Mouse (Mus musculus) lung, embryonic 15.5 days (tissue): ENCODE measurements around the gene Hic2. TPM values are rescaled to one million over a fixed set of nuclear protein-coding genes. Genes with fewer than 3 reads are reported as not detected.
A peak's percentile ranks its signal among the peaks of the same experiment; 100 is the strongest.

Source experiments
- ATAC-seq: fragments of 200-750 bp; cut with Nextera tagmentation; 2 replicates; pipeline ENCODE4 v1.8.0; 2017; ENCODE audit warnings: moderate number of reproducible peaks, borderline replicate concordance; ENCODE audit not compliant: low FRiP score, low TSS enrichment; ENCODE audit errors: extremely low read depth
- H3K27ac ChIP-seq: fragments of 300-500 bp; sonication (generic); 2 replicates; pipeline ENCODE4 v1.5.1; 2015; ENCODE audit warnings: moderate library complexity, mild to moderate bottlenecking, inconsistent platforms
- H3K27me3 ChIP-seq: fragments of 300-500 bp; sonication (generic); 2 replicates; pipeline ENCODE4 v1.6.1; 2015; ENCODE audit warnings: inconsistent platforms
- H3K36me3 ChIP-seq: fragments of 300-500 bp; sonication (generic); 2 replicates; pipeline ENCODE4 v1.6.1; 2015; ENCODE audit warnings: inconsistent platforms
- H3K4me1 ChIP-seq: fragments of 300-500 bp; sonication (generic); 2 replicates; pipeline ENCODE4 v1.6.1; 2015; ENCODE audit warnings: inconsistent platforms
- H3K4me2 ChIP-seq: fragments of 300-500 bp; sonication (generic); 2 replicates; pipeline ENCODE4 v1.6.1; 2015; ENCODE audit warnings: inconsistent platforms, mild to moderate bottlenecking, moderate library complexity
- H3K4me3 ChIP-seq: fragments of 300-500 bp; sonication (generic); 2 replicates; pipeline ENCODE4 v1.5.1; 2015; ENCODE audit warnings: mild to moderate bottlenecking, inconsistent platforms
- H3K9ac ChIP-seq: fragments of 300-500 bp; sonication (generic); 2 replicates; pipeline ENCODE4 v1.6.1; 2015; ENCODE audit warnings: inconsistent platforms
- H3K9me3 ChIP-seq: fragments of 300-500 bp; sonication (generic); 2 replicates; pipeline ENCODE4 v1.6.1; 2016; ENCODE audit warnings: inconsistent platforms
- WGBS: fragments of 180-500 bp; shearing (Covaris S2); methylation state at CpG from one replicate; pipeline ENCODE4 v1.1.7; 2015; 5-methylcytosine and 5-hydroxymethylcytosine counted together
- polyA plus RNA-seq: library from polyadenylated mRNA; unstranded; fragments of >200 nt; fragmentation: Nextera tagmentation; extraction: Ambion mirVana; gene quantifications from 2 replicates; pipeline ENCODE4 v1.2.1, GENCODE M21; 2015

Gene Hic2
- polyA plus RNA-seq, 1 experiment from 2014 or later: 4.3 TPM

GRCm38 (mm10) chr16:17239409-17239808 lies 6.0 kb downstream of the Hic2 start:
- 53% methylated on average over 2 of the region's 2 CpGs for WGBS
- no peak for ATAC-seq
- Histone ChIP-seq H3K27me3 (no peaks in the 10 kb centered on the region), H3K4me2 (no peak overlapping the region), H3K4me1 (peaks cover 64% of the 10 kb centered on the region), H3K9me3 (no peaks in the 10 kb centered on the region), H3K27ac (no peak overlapping the region), H3K9ac (no peak overlapping the region), H3K36me3 (no peaks in the 10 kb centered on the region), H3K4me3 (no peak overlapping the region)

GRCm38 (mm10) chr16:17243731-17244130 lies 10.4 kb downstream of the Hic2 start:
- Histone ChIP-seq H3K36me3 (no peaks in the 10 kb centered on the region), H3K9me3 (no peaks in the 10 kb centered on the region), H3K27me3 (no peaks in the 10 kb centered on the region), H3K9ac (no peak overlapping the region), H3K27ac (peak overlapping the region; percentile 39), H3K4me3 (no peak overlapping the region), H3K4me2 (no peak overlapping the region), H3K4me1 (peaks cover 51% of the 10 kb centered on the region)
- 13% methylated on average over 1 of the region's 1 CpGs for WGBS
- no peak for ATAC-seq

GRCm38 (mm10) chr16:17244996-17245395 lies 11.6 kb downstream of the Hic2 start:
- Histone ChIP-seq H3K4me1 (peaks cover 49% of the 10 kb centered on the region), H3K36me3 (no peaks in the 10 kb centered on the region), H3K9ac (no peak overlapping the region), H3K9me3 (no peaks in the 10 kb centered on the region), H3K27me3 (no peaks in the 10 kb centered on the region), H3K27ac (no peak overlapping the region), H3K4me3 (no peak overlapping the region), H3K4me2 (no peak overlapping the region)
- WGBS: 66% methylated on average over 1 of the region's 1 CpGs
- ATAC-seq: no peak

GRCm38 (mm10) chr16:17247727-17248126 lies 14.4 kb downstream of the Hic2 start:
- Histone ChIP-seq H3K36me3 (no peaks in the 10 kb centered on the region), H3K27ac (peak overlapping the region; percentile 76), H3K4me1 (peaks cover 61% of the 10 kb centered on the region), H3K4me3 (no peak overlapping the region), H3K9ac (no peak overlapping the region), H3K27me3 (no peaks in the 10 kb centered on the region), H3K4me2 (no peak overlapping the region), H3K9me3 (no peaks in the 10 kb centered on the region)
- 38% methylated on average over 4 of the region's 4 CpGs for WGBS
- ATAC-seq: peak; percentile 64

GRCm38 (mm10) chr16:17249135-17249534 lies 15.8 kb downstream of the Hic2 start:
- Histone ChIP-seq H3K9ac (no peak overlapping the region), H3K27me3 (no peaks in the 10 kb centered on the region), H3K27ac (no peak overlapping the region), H3K9me3 (no peaks in the 10 kb centered on the region), H3K4me3 (no peak overlapping the region), H3K4me1 (peaks cover 67% of the 10 kb centered on the region), H3K4me2 (no peak overlapping the region), H3K36me3 (no peaks in the 10 kb centered on the region)
- no peak for ATAC-seq
- 31% methylated on average over 6 of the region's 6 CpGs for WGBS

- no peaks in the 10 kb centered on the region for H3K9me3 ChIP-seq
- peak; percentile 8; the same call in 1 of the 2 replicates for ATAC-seq
- no peaks in the 10 kb centered on the region for H3K36me3 ChIP-seq
- no peak overlapping the region for H3K4me3 ChIP-seq
- peaks cover 66% of the 10 kb centered on the region for H3K4me1 ChIP-seq
- H3K9ac ChIP-seq: no peak overlapping the region
- WGBS: 39% methylated on average over 3 of the region's 3 CpGs
- peak overlapping the region; percentile 18 for H3K4me2 ChIP-seq
- no peaks in the 10 kb centered on the region for H3K27me3 ChIP-seq
- H3K27ac ChIP-seq: peak overlapping the region; percentile 83
Measured at GRCm38 (mm10) chr16:17251539-17251938, 18.2 kb downstream of the Hic2 start.

GRCm38 (mm10) chr16:17252086-17252726 lies 18.8 kb downstream of the Hic2 start:
- H3K4me2 ChIP-seq: peak overlapping the region; percentile 11; the same call in 1 of the 2 replicates
- H3K36me3 ChIP-seq: peaks cover 4% of the 10 kb centered on the region; the same call in 1 of the 2 replicates
- H3K9me3 ChIP-seq: no peaks in the 10 kb centered on the region
- H3K9ac ChIP-seq: no peak overlapping the region
- no peak overlapping the region for H3K4me3 ChIP-seq
- WGBS: 43% methylated on average over 3 of the region's 3 CpGs
- no peaks in the 10 kb centered on the region for H3K27me3 ChIP-seq
- peaks cover 61% of the 10 kb centered on the region for H3K4me1 ChIP-seq
- ATAC-seq: no peak
- peak overlapping the region; percentile 63 for H3K27ac ChIP-seq

GRCm38 (mm10) chr16:17252841-17253240 lies 19.5 kb downstream of the Hic2 start:
- peak overlapping the region; percentile 63; the same call in 1 of the 2 replicates for H3K27ac ChIP-seq
- ATAC-seq: no peak
- peaks cover 57% of the 10 kb centered on the region for H3K4me1 ChIP-seq

GRCm38 (mm10) chr16:17254005-17254597 lies 20.7 kb downstream of the Hic2 start:
- Histone ChIP-seq H3K9ac (no peak overlapping the region), H3K27ac (no peak overlapping the region)

More at GRCm38 (mm10) chr16:17252841-17253240, 19.5 kb downstream of the Hic2 start:
- Histone ChIP-seq H3K9ac (no peak overlapping the region), H3K4me3 (no peak overlapping the region), H3K9me3 (no peaks in the 10 kb centered on the region), H3K27me3 (no peaks in the 10 kb centered on the region), H3K4me2 (no peak overlapping the region), H3K36me3 (peaks cover 10% of the 10 kb centered on the region)
- WGBS: 51% methylated on average over 7 of the region's 7 CpGs

GRCm38 (mm10) chr16:17255270-17255669 lies 21.9 kb downstream of the Hic2 start:
- Histone ChIP-seq H3K27ac (no peak overlapping the region), H3K9me3 (no peaks in the 10 kb centered on the region), H3K9ac (no peak overlapping the region), H3K4me2 (no peak overlapping the region), H3K27me3 (no peaks in the 10 kb centered on the region), H3K4me1 (peaks cover 43% of the 10 kb centered on the region), H3K4me3 (no peak overlapping the region), H3K36me3 (peaks cover 27% of the 10 kb centered on the region)
- ATAC-seq: no peak
- 46% methylated on average over 2 of the region's 2 CpGs for WGBS

More at GRCm38 (mm10) chr16:17254005-17254597, 20.7 kb downstream of the Hic2 start:
- 26% methylated on average over 4 of the region's 4 CpGs for WGBS
- no peak overlapping the region for H3K4me3 ChIP-seq
- H3K36me3 ChIP-seq: peaks cover 22% of the 10 kb centered on the region
- H3K4me2 ChIP-seq: no peak overlapping the region
- no peaks in the 10 kb centered on the region for H3K27me3 ChIP-seq
- H3K4me1 ChIP-seq: peaks cover 47% of the 10 kb centered on the region
- ATAC-seq: no peak
- no peaks in the 10 kb centered on the region for H3K9me3 ChIP-seq

GRCm38 (mm10) chr16:17257359-17257821 lies 24.0 kb downstream of the Hic2 start:
- ATAC-seq: no peak
- no peak overlapping the region for H3K27ac ChIP-seq
- no peak overlapping the region for H3K4me2 ChIP-seq
- WGBS: 84% methylated on average over 9 of the region's 9 CpGs
- no peak overlapping the region for H3K9ac ChIP-seq
- H3K36me3 ChIP-seq: peaks cover 31% of the 10 kb centered on the region
- H3K9me3 ChIP-seq: no peaks in the 10 kb centered on the region
- peaks cover 26% of the 10 kb centered on the region for H3K4me1 ChIP-seq
- H3K27me3 ChIP-seq: no peaks in the 10 kb centered on the region
- no peak overlapping the region for H3K4me3 ChIP-seq

- no peak for ATAC-seq
- no peak overlapping the region for H3K4me2 ChIP-seq
- H3K36me3 ChIP-seq: peaks cover 31% of the 10 kb centered on the region
- WGBS: 92% methylated on average over 12 of the region's 12 CpGs
- no peaks in the 10 kb centered on the region for H3K9me3 ChIP-seq
- no peak overlapping the region for H3K9ac ChIP-seq
- H3K27me3 ChIP-seq: no peaks in the 10 kb centered on the region
- no peak overlapping the region for H3K4me3 ChIP-seq
- peaks cover 11% of the 10 kb centered on the region for H3K4me1 ChIP-seq
- no peak overlapping the region for H3K27ac ChIP-seq
Measured at GRCm38 (mm10) chr16:17258917-17259316, 25.5 kb downstream of the Hic2 start.
